Mouse (Mus musculus): ENCODE data around the gene Mfap4. TPM values are rescaled to one million over a fixed set of nuclear protein-coding genes. Genes with fewer than 3 reads are reported as not detected.
A peak's percentile ranks its signal among the peaks of the same experiment; 100 is the strongest.

Gene Mfap4
- polyA plus RNA-seq, 1 experiment = 1,321 TPM

GRCm38 (mm10) chr11:61532820-61533219, 47.6 kb downstream of the Mfap4 start:
- no peak overlapping the region for H3K4me3 ChIP-seq (replicated peaks; ENCODE audit: extremely low read depth, low read depth, low read length)
- peaks cover 72% of the 10 kb centered on the region for H3K4me1 ChIP-seq (ENCODE audit: control insufficient read depth, insufficient read depth, low read length)
- DNase-seq = peak; percentile 33
- WGBS = 65% methylated on average over 2 of the region's 2 CpGs
- TF ChIP-seq CTCF (IDR thresholded peaks at IDR 0.05; ENCODE audit: insufficient read depth, low read length) (no peak), POLR2A (IDR thresholded peaks at IDR 0.05; ENCODE audit: borderline replicate concordance, extremely low read depth, low read depth, low read length) (no peak)

- H3K4me3 ChIP-seq (replicated peaks; ENCODE audit: extremely low read depth, low read depth, low read length) = no peak overlapping the region
- H3K4me1 ChIP-seq (ENCODE audit: control insufficient read depth, insufficient read depth, low read length) = peaks cover 69% of the 10 kb centered on the region
- whole genome bisulfite sequencing = 46% methylated on average over 5 of the region's 5 CpGs
- TF ChIP-seq POLR2A (IDR thresholded peaks at IDR 0.05; ENCODE audit: borderline replicate concordance, extremely low read depth, low read depth, low read length) = peak; percentile 32; the same call in 1 of the 2 replicates
- no peak for TF ChIP-seq CTCF (IDR thresholded peaks at IDR 0.05; ENCODE audit: insufficient read depth, low read length)
- DNase-seq = peak; percentile 32
These were observed 48.3 kb downstream of the Mfap4 start for GRCm38 (mm10) chr11:61533571-61533970.

- Histone ChIP-seq H3K4me1 (ENCODE audit: control insufficient read depth, insufficient read depth, low read length) (peaks cover 58% of the 10 kb centered on the region), H3K4me3 (replicated peaks; ENCODE audit: extremely low read depth, low read depth, low read length) (no peak overlapping the region)
- DNase-seq = peak; percentile 26
- whole genome bisulfite sequencing = 21% methylated on average over 1 of the region's 1 CpGs
- no peak for TF ChIP-seq POLR2A (IDR thresholded peaks at IDR 0.05; ENCODE audit: borderline replicate concordance, extremely low read depth, low read depth, low read length)
- TF ChIP-seq CTCF (IDR thresholded peaks at IDR 0.05; ENCODE audit: insufficient read depth, low read length) = no peak
These were observed 50.3 kb downstream of the Mfap4 start for GRCm38 (mm10) chr11:61535530-61535929.

- WGBS = 42% methylated on average over 3 of the region's 3 CpGs
- peaks cover 61% of the 10 kb centered on the region for H3K4me1 ChIP-seq (ENCODE audit: control insufficient read depth, insufficient read depth, low read length)
- TF ChIP-seq POLR2A (IDR thresholded peaks at IDR 0.05; ENCODE audit: borderline replicate concordance, extremely low read depth, low read depth, low read length) (no peak), CTCF (IDR thresholded peaks at IDR 0.05; ENCODE audit: insufficient read depth, low read length) (no peak)
- H3K4me3 ChIP-seq (replicated peaks; ENCODE audit: extremely low read depth, low read depth, low read length) = no peak overlapping the region
- no peak for DNase-seq
These were observed 51.7 kb downstream of the Mfap4 start for GRCm38 (mm10) chr11:61536952-61537351.

GRCm38 (mm10) chr11:61537362-61537761, 52.1 kb downstream of the Mfap4 start:
- WGBS = 65% methylated on average over 3 of the region's 3 CpGs
- no peak for DNase-seq
- H3K4me3 ChIP-seq (replicated peaks; ENCODE audit: extremely low read depth, low read depth, low read length) = no peak overlapping the region
- H3K4me1 ChIP-seq (ENCODE audit: control insufficient read depth, insufficient read depth, low read length) = peaks cover 62% of the 10 kb centered on the region
- TF ChIP-seq CTCF (IDR thresholded peaks at IDR 0.05; ENCODE audit: insufficient read depth, low read length) = no peak
- TF ChIP-seq POLR2A (IDR thresholded peaks at IDR 0.05; ENCODE audit: borderline replicate concordance, extremely low read depth, low read depth, low read length) = no peak

Other genes with a start within 250 kb of the Mfap4 start
- 84.6 and 94.5 TPM in 2 replicates for gene Aldh3a2, start 218.0 kb upstream of the Mfap4 start, polyA plus RNA-seq (2012; rRNA removed)
- gene Slc47a2, start 142.6 kb upstream of the Mfap4 start, polyA plus RNA-seq (2012; rRNA removed) = 0.19 and 0.29 TPM in 2 replicates
- 1.9 and 3.1 TPM in 2 replicates for gene Slc47a1, start 107.1 kb upstream of the Mfap4 start, polyA plus RNA-seq (2012; rRNA removed)
- 0.27 and 0.44 TPM in 2 replicates for gene Rnf112, start 31.3 kb upstream of the Mfap4 start, polyA plus RNA-seq (2012; rRNA removed)
- 39.3 and 40.1 TPM in 2 replicates for gene Mapk7, start 9.0 kb downstream of the Mfap4 start, polyA plus RNA-seq (2012; rRNA removed)
- gene B9d1, start 19.7 kb downstream of the Mfap4 start, polyA plus RNA-seq (2012; rRNA removed) = 28.4 and 37.5 TPM in 2 replicates
- 74.0 and 84.5 TPM in 2 replicates for gene Epn2, start 94.3 kb downstream of the Mfap4 start, polyA plus RNA-seq (2012; rRNA removed)
- gene Grap, start 167.8 kb downstream of the Mfap4 start, polyA plus RNA-seq (2012; rRNA removed) = 77.0 and 86.0 TPM in 2 replicates
- gene Fam83g, start 198.7 kb downstream of the Mfap4 start, polyA plus RNA-seq (2012; rRNA removed) = 2.7 and 7.5 TPM in 2 replicates
- gene Slc5a10, start 235.4 kb downstream of the Mfap4 start, polyA plus RNA-seq (2012; rRNA removed) = 0.06 TPM in 1 of 2 replicates, not detected in the other

Data from lung, adult 2 months (tissue).